Mouse (Mus musculus): ENCODE measurements around the gene Ugt1a9. TPM values are rescaled to one million over a fixed set of nuclear protein-coding genes. Genes with fewer than 3 reads are reported as not detected.

The Ugt1a9 gene
- total and polyA plus RNA-seq, 3 experiments = not detected

- no peaks in the 10 kb centered on the region for H3K79me2 ChIP-seq (replicated peaks; ENCODE audit: control insufficient read depth, extremely low read depth, insufficient read depth, poor library complexity, severe bottlenecking)
- H3K4me1 ChIP-seq (ENCODE audit: control insufficient read depth in 1 of 2, insufficient read depth in 2 of 2) = no peaks in the 10 kb centered on the region
- peaks cover 36% of the 10 kb centered on the region for H3K27me3 ChIP-seq (replicated peaks)
- no peak for DNase-seq (ENCODE audit: extremely low read depth)
- no peak overlapping the region for H3K27ac ChIP-seq (ENCODE audit: insufficient read depth, low read depth)
- H3K9ac ChIP-seq (ENCODE audit: insufficient read depth, low read depth) = no peak overlapping the region
- in situ Hi-C loops (cut with MboI; ENCODE audit: low pct_ligation_motif_present, low pct_unique_long_range_greater_than_20kb, low sequenced_read_pairs) (no loop called here), dilution Hi-C loops (cut with MboI; ENCODE audit: extremely low pct_ligation_motif_present, extremely low pct_unique_long_range_greater_than_20kb, low sequenced_read_pairs) (no loop called here)
- TF ChIP-seq KAT2A (IDR thresholded peaks at IDR 0.05; ENCODE audit: insufficient replicate concordance, low read length) = no peak
- no peak for TF ChIP-seq SMC3 (IDR thresholded peaks at IDR 0.05; ENCODE audit: low read depth, low read length)
- no peak for TF ChIP-seq GABPA (IDR thresholded peaks at IDR 0.05; ENCODE audit: insufficient replicate concordance, low read depth, low read length)
- no peak for TF ChIP-seq MXI1 (IDR thresholded peaks at IDR 0.05; ENCODE audit: low read depth, low read length)
- H3K4me2 ChIP-seq (ENCODE audit: insufficient read depth, low read depth, poor library complexity, severe bottlenecking) = no peak overlapping the region
- no peak overlapping the region for H3K4me3 ChIP-seq (replicated peaks in 1 of 3; ENCODE audit: low read depth in 2 of 3, low read length in 2 of 3, poor library complexity in 1 of 3)
- H3K36me3 ChIP-seq (replicated peaks in 1 of 2; ENCODE audit: control insufficient read depth in 1 of 2, insufficient read depth in 1 of 2, low read length in 1 of 2) = no peaks in the 10 kb centered on the region
- H3K9me3 ChIP-seq (replicated peaks; ENCODE audit: low read length) = peaks cover 74% of the 10 kb centered on the region
Measured at GRCm38 (mm10) chr1:88240072-88240471, 169.5 kb downstream of the Ugt1a9 start.

GRCm38 (mm10) chr1:88240579-88240978 lies 170.0 kb downstream of the Ugt1a9 start:
- Histone ChIP-seq H3K4me1 (ENCODE audit: control insufficient read depth in 1 of 2, insufficient read depth in 2 of 2) (no peaks in the 10 kb centered on the region), H3K27ac (ENCODE audit: insufficient read depth, low read depth) (no peak overlapping the region), H3K27me3 (replicated peaks) (peaks cover 34% of the 10 kb centered on the region), H3K9ac (ENCODE audit: insufficient read depth, low read depth) (no peak overlapping the region), H3K36me3 (replicated peaks in 1 of 2; ENCODE audit: control insufficient read depth in 1 of 2, insufficient read depth in 1 of 2, low read length in 1 of 2) (no peaks in the 10 kb centered on the region), H3K4me3 (replicated peaks in 1 of 3; ENCODE audit: low read depth in 2 of 3, low read length in 2 of 3, poor library complexity in 1 of 3) (no peak overlapping the region), H3K4me2 (ENCODE audit: insufficient read depth, low read depth, poor library complexity, severe bottlenecking) (no peak overlapping the region), H3K79me2 (replicated peaks; ENCODE audit: control insufficient read depth, extremely low read depth, insufficient read depth, poor library complexity, severe bottlenecking) (no peaks in the 10 kb centered on the region), H3K9me3 (replicated peaks; ENCODE audit: low read length) (peaks cover 72% of the 10 kb centered on the region)
- no peak for DNase-seq (ENCODE audit: extremely low read depth)
- in situ Hi-C loops (cut with MboI; ENCODE audit: low pct_ligation_motif_present, low pct_unique_long_range_greater_than_20kb, low sequenced_read_pairs) (no loop called here), dilution Hi-C loops (cut with MboI; ENCODE audit: extremely low pct_ligation_motif_present, extremely low pct_unique_long_range_greater_than_20kb, low sequenced_read_pairs) (no loop called here)
- TF ChIP-seq SIN3A (IDR thresholded peaks at IDR 0.05; ENCODE audit: low read length) (no peak), E2F4 (IDR thresholded peaks at IDR 0.05; ENCODE audit: insufficient replicate concordance, low read depth, low read length) (no peak), MYC (IDR thresholded peaks at IDR 0.05; ENCODE audit: low read depth, low read length) (no peak), USF2 (conservative IDR thresholded peaks at IDR 0.05; ENCODE audit: low read depth, low read length) (no peak), BHLHE40 (IDR thresholded peaks at IDR 0.05; ENCODE audit: low read depth, low read length) (peak; percentile 20; the same call in 1 of the 2 replicates)

- dilution Hi-C loops (cut with MboI; ENCODE audit: extremely low pct_ligation_motif_present, extremely low pct_unique_long_range_greater_than_20kb, low sequenced_read_pairs) = no loop called here
- TF ChIP-seq USF1 (IDR thresholded peaks at IDR 0.05; ENCODE audit: low read depth, low read length) (no peak), CHD2 (IDR thresholded peaks at IDR 0.05; ENCODE audit: low read length) (no peak), MXI1 (IDR thresholded peaks at IDR 0.05; ENCODE audit: low read depth, low read length) (no peak), TBP (conservative IDR thresholded peaks at IDR 0.05; ENCODE audit: low read depth, low read length) (no peak), CTCF (conservative IDR thresholded peaks at IDR 0.05 in 1 of 2, IDR thresholded peaks at IDR 0.05 in 1 of 2; ENCODE audit: low read depth in 2 of 2, low read length in 2 of 2) (no peak), ZMIZ1 (IDR thresholded peaks at IDR 0.05; ENCODE audit: low read depth, low read length) (no peak), IRF4 (IDR thresholded peaks at IDR 0.05; ENCODE audit: low read depth, low read length) (no peak), USF2 (conservative IDR thresholded peaks at IDR 0.05; ENCODE audit: low read depth, low read length) (no peak), MAX (IDR thresholded peaks at IDR 0.05; ENCODE audit: low read length) (no peak), JUN (IDR thresholded peaks at IDR 0.05; ENCODE audit: insufficient read depth, low read depth, low read length) (no peak), ELF1 (IDR thresholded peaks at IDR 0.05; ENCODE audit: low read depth, low read length) (no peak), RCOR1 (conservative IDR thresholded peaks at IDR 0.05; ENCODE audit: low read depth, low read length) (no peak), ETS1 (conservative IDR thresholded peaks at IDR 0.05; ENCODE audit: low read depth, low read length) (no peak), MAFK (IDR thresholded peaks at IDR 0.05; ENCODE audit: insufficient replicate concordance, low read length) (no peak), JUND (conservative IDR thresholded peaks at IDR 0.05; ENCODE audit: low read depth, low read length) (no peak), POLR2A (IDR thresholded peaks at IDR 0.05; ENCODE audit: low read depth, low read length) (no peak), CHD1 (IDR thresholded peaks at IDR 0.05; ENCODE audit: low read depth, low read length) (no peak)
Measured at GRCm38 (mm10) chr1:88243861-88244260, 173.3 kb downstream of the Ugt1a9 start.

More at GRCm38 (mm10) chr1:88243861-88244260, 173.3 kb downstream of the Ugt1a9 start:
- no peak overlapping the region for H3K4me2 ChIP-seq (ENCODE audit: insufficient read depth, low read depth, poor library complexity, severe bottlenecking)
- no peak overlapping the region for H3K27ac ChIP-seq (ENCODE audit: insufficient read depth, low read depth)
- in situ Hi-C loops (cut with MboI; ENCODE audit: low pct_ligation_motif_present, low pct_unique_long_range_greater_than_20kb, low sequenced_read_pairs) = no loop called here
- no peak for DNase-seq (ENCODE audit: extremely low read depth)
- no peaks in the 10 kb centered on the region for H3K79me2 ChIP-seq (replicated peaks; ENCODE audit: control insufficient read depth, extremely low read depth, insufficient read depth, poor library complexity, severe bottlenecking)
- peaks cover 72% of the 10 kb centered on the region for H3K9me3 ChIP-seq (replicated peaks; ENCODE audit: low read length)
- H3K4me3 ChIP-seq (replicated peaks in 1 of 3; ENCODE audit: low read depth in 2 of 3, low read length in 2 of 3, poor library complexity in 1 of 3) = no peak overlapping the region
- H3K4me1 ChIP-seq (ENCODE audit: control insufficient read depth in 1 of 2, insufficient read depth in 2 of 2) = no peaks in the 10 kb centered on the region
- no peak overlapping the region for H3K9ac ChIP-seq (ENCODE audit: insufficient read depth, low read depth)
- H3K27me3 ChIP-seq (replicated peaks) = peaks cover 17% of the 10 kb centered on the region
- H3K36me3 ChIP-seq (replicated peaks in 1 of 2; ENCODE audit: control insufficient read depth in 1 of 2, insufficient read depth in 1 of 2, low read length in 1 of 2) = no peaks in the 10 kb centered on the region

Measured in CH12.LX (cell line).